ENCODE assay signal across 27 mouse cellular contexts in the genomic region with DNA sequence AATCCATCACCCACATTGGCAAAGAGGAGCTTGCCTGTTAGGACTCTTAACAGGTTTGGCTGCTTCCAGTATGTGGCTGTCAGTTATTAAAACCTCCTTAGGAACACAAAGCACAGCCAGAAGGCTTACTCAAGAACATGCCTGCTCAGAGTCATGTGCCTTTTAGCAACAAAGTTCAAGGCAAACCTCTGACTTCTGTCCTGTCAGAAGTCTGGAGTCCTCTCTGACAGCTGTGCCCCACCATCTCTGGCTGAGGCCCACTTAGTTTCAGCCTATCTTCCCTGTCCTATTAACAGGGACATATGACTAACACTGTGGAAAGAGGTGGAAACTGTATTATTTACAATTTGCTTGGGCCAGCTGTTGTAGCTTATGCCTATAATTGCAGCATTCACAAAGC. TPM values are rescaled to one million over a fixed set of nuclear protein-coding genes. Genes with fewer than 3 reads are reported as not detected.
A peak's percentile ranks its signal among the peaks of the same experiment; 100 is the strongest.
DNase-seq lines count a peak whose midpoint lies in the region; ATAC-seq and TF ChIP-seq lines count a peak whose summit lies in the region.
"Had no signal": no experiment of that assay in that cellular context is flagged by ENCODE, and none has a peak within 500 bp of the region (broad histone marks: within the 10 kb centered on the region; RNA-seq: fewer than 3 reads in every experiment).

No protein-coding gene starts in this region.

- H3K9me3 ChIP-seq in intestine, embryonic 16.5 days (ENCODE audit: control insufficient read depth, low read length): no peaks in the 10 kb centered on the region
- no peaks in the 10 kb centered on the region for H3K9me3 ChIP-seq in intestine, embryonic 15.5 days
- H3K9me3 ChIP-seq in intestine, postnatal 0 days (ENCODE audit: control insufficient read depth): no peaks in the 10 kb centered on the region
- H3K9me3 ChIP-seq: forebrain, embryonic 13.5 days; heart, embryonic 15.5 days; hindbrain, embryonic 12.5 days; midbrain, embryonic 15.5 days had no signal

- H3K36me3 ChIP-seq in intestine, embryonic 16.5 days (ENCODE audit: control insufficient read depth, insufficient read depth, low read length): peaks cover 11% of the 10 kb centered on the region
- peaks cover 35% of the 10 kb centered on the region for H3K36me3 ChIP-seq in intestine, embryonic 15.5 days
- H3K36me3 ChIP-seq in intestine, postnatal 0 days (ENCODE audit: control insufficient read depth, insufficient read depth): peaks cover 54% of the 10 kb centered on the region

- intact Hi-C loops in left cerebral cortex, postnatal 14 days (cut with DNase I): no loop called here

- no peak for DNase-seq in layer of hippocampus, adult 2 months (ENCODE audit: low spot score in 2 of 2)
- no peak for DNase-seq in layer of hippocampus, postnatal 14 days (ENCODE audit: low spot score in 2 of 2)
- DNase-seq in spleen, postnatal 14 days (ENCODE audit: low spot score in 2 of 2): no peak
- no peak for DNase-seq in left cerebral cortex, postnatal 14 days (ENCODE audit: low spot score in 2 of 2)
- DNase-seq: cerebellum, adult 18-20 months; cerebellum, postnatal 14 days; gastrocnemius, postnatal 14 days; heart, postnatal 36 days; kidney, adult 18-20 months; kidney, postnatal 4 days; liver; lung, embryonic 14.5 days; lung, postnatal 14 days; right cerebral cortex, postnatal 4 days; thymus, adult 2 months; thymus, postnatal 36 days had no signal

- no peak for TF ChIP-seq CTCF in layer of hippocampus, adult 2 months (conservative IDR thresholded peaks at IDR 0.05)
- TF ChIP-seq CTCF in intestine, postnatal 0 days (IDR thresholded peaks at IDR 0.05; ENCODE audit: low read depth): no peak

- H3K4me2 ChIP-seq in intestine, embryonic 16.5 days (ENCODE audit: low read depth, low read length): no peak overlapping the region
- no peak overlapping the region for H3K4me2 ChIP-seq in intestine, embryonic 15.5 days (replicated peaks)
- H3K4me2 ChIP-seq in intestine, postnatal 0 days (replicated peaks; ENCODE audit: low read depth): no peak overlapping the region
- H3K4me2 ChIP-seq: forebrain, embryonic 13.5 days; heart, embryonic 15.5 days; hindbrain, embryonic 12.5 days; lung, embryonic 14.5 days; midbrain, embryonic 15.5 days had no signal

- H3K27me3 ChIP-seq in intestine, embryonic 16.5 days (replicated peaks; ENCODE audit: control insufficient read depth, insufficient read depth, low read length): no peaks in the 10 kb centered on the region
- no peaks in the 10 kb centered on the region for H3K27me3 ChIP-seq in intestine, embryonic 15.5 days (replicated peaks)
- no peaks in the 10 kb centered on the region for H3K27me3 ChIP-seq in intestine, postnatal 0 days (replicated peaks; ENCODE audit: control insufficient read depth, insufficient read depth, low read length)
- H3K27me3 ChIP-seq: forebrain, embryonic 13.5 days; heart, embryonic 15.5 days; hindbrain, embryonic 12.5 days; midbrain, embryonic 15.5 days had no signal

- H3K27ac ChIP-seq in intestine, embryonic 16.5 days (ENCODE audit: low read length): peak overlapping the region; percentile 14; the same call in 1 of the 2 replicates
- H3K27ac ChIP-seq in intestine, embryonic 15.5 days: no peak overlapping the region
- peak overlapping the region; percentile 28; the same call in 1 of the 2 replicates for H3K27ac ChIP-seq in layer of hippocampus, adult 2 months
- H3K27ac ChIP-seq in intestine, postnatal 0 days (ENCODE audit: low read depth, low read length): peak overlapping the region; percentile 76; the same call in 1 of the 2 replicates
- H3K27ac ChIP-seq: forebrain, embryonic 13.5 days; heart, embryonic 15.5 days; hindbrain, embryonic 12.5 days; hindbrain, postnatal 0 days; liver, embryonic 14.5 days; midbrain, embryonic 15.5 days had no signal

- ATAC-seq in intestine, embryonic 16.5 days: peak; percentile 62; the same call in 1 of the 2 replicates
- ATAC-seq in intestine, embryonic 15.5 days: no peak
- peak; percentile 76 for ATAC-seq in intestine, postnatal 0 days
- ATAC-seq: CD4-positive, CD25-positive, alpha-beta regulatory T cell, adult 4 months; forebrain, embryonic 13.5 days; hindbrain, postnatal 0 days; midbrain, embryonic 15.5 days had no signal

- H3K9ac ChIP-seq in intestine, embryonic 16.5 days (ENCODE audit: low read depth, low read length): no peak overlapping the region
- H3K9ac ChIP-seq in intestine, embryonic 15.5 days: no peak overlapping the region
- no peak overlapping the region for H3K9ac ChIP-seq in intestine, postnatal 0 days (ENCODE audit: low read depth, low read length)
- H3K9ac ChIP-seq: forebrain, embryonic 13.5 days; heart, embryonic 15.5 days; hindbrain, embryonic 12.5 days; liver, embryonic 14.5 days; lung, embryonic 14.5 days; midbrain, embryonic 15.5 days had no signal

- H3K4me1 ChIP-seq in intestine, embryonic 16.5 days (ENCODE audit: control insufficient read depth, insufficient read depth, low read length): no peaks in the 10 kb centered on the region
- no peaks in the 10 kb centered on the region for H3K4me1 ChIP-seq in intestine, embryonic 15.5 days (replicated peaks)
- H3K4me1 ChIP-seq in intestine, postnatal 0 days (replicated peaks; ENCODE audit: control insufficient read depth, insufficient read depth, low read length): no peaks in the 10 kb centered on the region
- H3K4me1 ChIP-seq: forebrain, embryonic 13.5 days; heart, embryonic 15.5 days; hindbrain, embryonic 12.5 days; midbrain, embryonic 15.5 days had no signal

- H3K4me3 ChIP-seq in intestine, embryonic 16.5 days (ENCODE audit: low read length): no peak overlapping the region
- H3K4me3 ChIP-seq in intestine, embryonic 15.5 days (replicated peaks): no peak overlapping the region
- no peak overlapping the region for H3K4me3 ChIP-seq in layer of hippocampus, adult 2 months
- no peak overlapping the region for H3K4me3 ChIP-seq in intestine, postnatal 0 days (ENCODE audit: low read depth, low read length)
- H3K4me3 ChIP-seq: erythroblast, embryonic 14.5 days; forebrain, embryonic 13.5 days; heart, embryonic 15.5 days; hindbrain, embryonic 12.5 days; midbrain, embryonic 15.5 days had no signal

RNA-seq across cellular contexts. Expression of gene Cttn, which starts 9.5 kb away (rescaled TPM):
- 150 and 155 TPM in 2 replicates for polyA plus RNA-seq in intestine, embryonic 16.5 days (2015; fragmentation: Nextera tagmentation; extraction: Ambion mirVana)
- polyA plus RNA-seq in intestine, embryonic 15.5 days (2015; fragmentation: Nextera tagmentation; extraction: Ambion mirVana): 139 and 146 TPM in 2 replicates
- total RNA-seq in layer of hippocampus, adult 2 months (2021): 100 to 1,000 TPM; 179 to 181 TPM
- total RNA-seq in layer of hippocampus, postnatal 14 days (2021): 100 to 1,000 TPM; 174 to 178 TPM
- polyA plus RNA-seq in intestine, postnatal 0 days (2015; fragmentation: Nextera tagmentation; extraction: Ambion mirVana): 123 and 146 TPM in 2 replicates
- 100 to 1,000 TPM; 123 to 129 TPM for total RNA-seq in left cerebral cortex, postnatal 14 days (2021)
